Mouse (Mus musculus): ENCODE measurements around the gene Ubl5. TPM values are rescaled to one million over a fixed set of nuclear protein-coding genes. Genes with fewer than 3 reads are reported as not detected.
"Not testable (repeated sequence)": the region's sequence is repeated elsewhere in the genome, so short reads cannot be mapped to it uniquely, and the experiment has no call there.

The Ubl5 gene
- total RNA-seq, 2 experiments from 2014 or later: 218 to 220 TPM

- intact Hi-C loops (cut with DNase I): no loop called here
- no peak for DNase-seq (ENCODE audit: low spot score)
Observed at GRCm38 (mm10) chr9:20689913-20690312, 47.2 kb downstream of the Ubl5 start.

- intact Hi-C loops (cut with DNase I); DNase-seq (ENCODE audit: low spot score): not testable (repeated sequence)
Observed at GRCm38 (mm10) chr9:20690449-20690848, 47.8 kb downstream of the Ubl5 start.

- intact Hi-C loops (cut with DNase I): no loop called here
- no peak for DNase-seq (ENCODE audit: low spot score)
Observed at GRCm38 (mm10) chr9:20692863-20693262, 50.2 kb downstream of the Ubl5 start.

GRCm38 (mm10) chr9:20694721-20695235 lies 52.1 kb downstream of the Ubl5 start:
- intact Hi-C loops (cut with DNase I): no loop called here
- no peak for DNase-seq (ENCODE audit: low spot score)

GRCm38 (mm10) chr9:20696107-20696712 lies 53.5 kb downstream of the Ubl5 start:
- intact Hi-C loops (cut with DNase I): no loop called here
- DNase-seq (ENCODE audit: low spot score): no peak

Other genes with a start within 250 kb of the Ubl5 start
- 10 to 100 TPM in 1 of 2 experiments, 1 to 10 TPM in 1; 9.1 to 11.9 TPM for gene Zfp26, start 182.7 kb upstream of the Ubl5 start, total RNA-seq (2021)
- 10 to 100 TPM; 10.6 to 12.2 TPM for gene Zfp426, start 150.1 kb upstream of the Ubl5 start, total RNA-seq (2021)
- gene Zfp266, start 121.5 kb upstream of the Ubl5 start, total RNA-seq (2021): 10 to 100 TPM; 22.2 to 29.9 TPM
- gene Zfp846, start 61.6 kb upstream of the Ubl5 start, total RNA-seq (2021): 1 to 10 TPM; 5.9 to 6.6 TPM
- gene Fbxl12, start 1.9 kb downstream of the Ubl5 start, total RNA-seq (2021): 10 to 100 TPM; 10.5 to 11.5 TPM
- 10 to 100 TPM; 18.3 to 19.2 TPM for gene Pin1, start 9.2 kb downstream of the Ubl5 start, total RNA-seq (2021)
- under 1 TPM in 1 of 2 experiments, not detected in 1; 0.18 TPM for gene Olfm2, start 103.5 kb downstream of the Ubl5 start, total RNA-seq (2021)
- gene Col5a3, start 172.2 kb downstream of the Ubl5 start, total RNA-seq (2021): 10 to 100 TPM; 26.1 to 30.2 TPM
- gene Rdh8, start 175.6 kb downstream of the Ubl5 start, total RNA-seq (2021): not detected
- gene A230050P20Rik, start 225.8 kb downstream of the Ubl5 start, total RNA-seq (2021): 1 to 10 TPM; 4.0 to 4.2 TPM
- 1 to 10 TPM; 3.2 to 3.3 TPM for gene Angptl6, start 236.8 kb downstream of the Ubl5 start, total RNA-seq (2021)
- 1 to 10 TPM; 7.0 to 9.5 TPM for gene Ppan, start 245.3 kb downstream of the Ubl5 start, total RNA-seq (2021)